Mouse (Mus musculus): ENCODE results near the gene Suclg2. TPM values are rescaled to one million over a fixed set of nuclear protein-coding genes. Genes with fewer than 3 reads are reported as not detected.

The Suclg2 gene
- polyA plus RNA-seq, 1 experiment from 2014 or later: 76.4 TPM

- H3K4me3 ChIP-seq: no peak overlapping the region
- H3K36me3 ChIP-seq: peaks cover 4% of the 10 kb centered on the region; the same call in 1 of the 2 replicates
- H3K4me1 ChIP-seq: no peaks in the 10 kb centered on the region
- DNase-seq (ENCODE audit: low spot score): no peak
- no peaks in the 10 kb centered on the region for H3K9me3 ChIP-seq
- WGBS: 86% methylated on average over 3 of the region's 3 CpGs
- no peaks in the 10 kb centered on the region for H3K27me3 ChIP-seq (ENCODE audit: insufficient read depth, poor library complexity, severe bottlenecking)
- no peak overlapping the region for H3K27ac ChIP-seq
These were observed 145.4 kb downstream of the Suclg2 start for GRCm38 (mm10) chr6:95573035-95573759.

- Histone ChIP-seq H3K27ac (no peak overlapping the region), H3K4me3 (no peak overlapping the region), H3K36me3 (peaks cover 4% of the 10 kb centered on the region; the same call in 1 of the 2 replicates), H3K27me3 (ENCODE audit: insufficient read depth, poor library complexity, severe bottlenecking) (no peaks in the 10 kb centered on the region), H3K9me3 (no peaks in the 10 kb centered on the region), H3K4me1 (no peaks in the 10 kb centered on the region)
- 82% methylated on average over 3 of the region's 3 CpGs for WGBS
- DNase-seq (ENCODE audit: low spot score): no peak
These were observed 147.0 kb downstream of the Suclg2 start for GRCm38 (mm10) chr6:95571620-95572019.

GRCm38 (mm10) chr6:95563355-95564009 is 155.1 kb downstream of the Suclg2 start:
- no peak for DNase-seq (ENCODE audit: low spot score)
- Histone ChIP-seq H3K9me3 (no peaks in the 10 kb centered on the region), H3K36me3 (no peaks in the 10 kb centered on the region), H3K4me3 (no peak overlapping the region), H3K4me1 (no peaks in the 10 kb centered on the region), H3K27ac (no peak overlapping the region), H3K27me3 (ENCODE audit: insufficient read depth, poor library complexity, severe bottlenecking) (no peaks in the 10 kb centered on the region)
- 84% methylated on average over 2 of the region's 2 CpGs for WGBS

- Histone ChIP-seq H3K27ac (no peak overlapping the region), H3K4me3 (no peak overlapping the region), H3K9me3 (no peaks in the 10 kb centered on the region), H3K27me3 (ENCODE audit: insufficient read depth, poor library complexity, severe bottlenecking) (no peaks in the 10 kb centered on the region), H3K4me1 (peaks cover 15% of the 10 kb centered on the region), H3K36me3 (no peaks in the 10 kb centered on the region)
- DNase-seq (ENCODE audit: low spot score): no peak
- WGBS: 92% methylated on average over 6 of the region's 6 CpGs
These were observed 162.3 kb downstream of the Suclg2 start for GRCm38 (mm10) chr6:95556320-95556719.

GRCm38 (mm10) chr6:95552339-95552950 is 166.2 kb downstream of the Suclg2 start:
- peak overlapping the region; percentile 52; the same call in 1 of the 2 replicates for H3K27ac ChIP-seq

GRCm38 (mm10) chr6:95551000-95551399 is 167.6 kb downstream of the Suclg2 start:
- Histone ChIP-seq H3K4me3 (no peak overlapping the region), H3K4me1 (peaks cover 23% of the 10 kb centered on the region), H3K27ac (no peak overlapping the region; the same call in 1 of the 2 replicates), H3K27me3 (ENCODE audit: insufficient read depth, poor library complexity, severe bottlenecking) (no peaks in the 10 kb centered on the region), H3K9me3 (no peaks in the 10 kb centered on the region), H3K36me3 (no peaks in the 10 kb centered on the region)
- 48% methylated on average over 4 of the region's 4 CpGs for WGBS
- no peak for DNase-seq (ENCODE audit: low spot score)

More at GRCm38 (mm10) chr6:95552339-95552950, 166.2 kb downstream of the Suclg2 start:
- no peak overlapping the region for H3K4me3 ChIP-seq
- no peaks in the 10 kb centered on the region for H3K27me3 ChIP-seq (ENCODE audit: insufficient read depth, poor library complexity, severe bottlenecking)
- H3K36me3 ChIP-seq: no peaks in the 10 kb centered on the region
- H3K9me3 ChIP-seq: no peaks in the 10 kb centered on the region
- no peak for DNase-seq (ENCODE audit: low spot score)
- H3K4me1 ChIP-seq: peaks cover 23% of the 10 kb centered on the region
- WGBS: 49% methylated on average over 6 of the region's 6 CpGs

GRCm38 (mm10) chr6:95546189-95546832 is 172.3 kb downstream of the Suclg2 start:
- Histone ChIP-seq H3K4me1 (peaks cover 11% of the 10 kb centered on the region), H3K36me3 (peaks cover 2% of the 10 kb centered on the region; the same call in 1 of the 2 replicates), H3K9me3 (no peaks in the 10 kb centered on the region), H3K27ac (no peak overlapping the region), H3K27me3 (ENCODE audit: insufficient read depth, poor library complexity, severe bottlenecking) (no peaks in the 10 kb centered on the region), H3K4me3 (no peak overlapping the region)
- WGBS: 90% methylated on average over 7 of the region's 7 CpGs
- no peak for DNase-seq (ENCODE audit: low spot score)

- DNase-seq (ENCODE audit: low spot score): no peak
- no peak overlapping the region for H3K4me3 ChIP-seq
- H3K4me1 ChIP-seq: peaks cover 6% of the 10 kb centered on the region; the same call in 1 of the 2 replicates
- no peaks in the 10 kb centered on the region for H3K9me3 ChIP-seq
- peaks cover 2% of the 10 kb centered on the region; the same call in 1 of the 2 replicates for H3K36me3 ChIP-seq
- H3K27me3 ChIP-seq (ENCODE audit: insufficient read depth, poor library complexity, severe bottlenecking): no peaks in the 10 kb centered on the region
- H3K27ac ChIP-seq: no peak overlapping the region
These were observed 172.9 kb downstream of the Suclg2 start for GRCm38 (mm10) chr6:95545714-95546113.

GRCm38 (mm10) chr6:95545296-95545695 is 173.3 kb downstream of the Suclg2 start:
- Histone ChIP-seq H3K9me3 (no peaks in the 10 kb centered on the region), H3K27ac (no peak overlapping the region), H3K36me3 (peaks cover 2% of the 10 kb centered on the region; the same call in 1 of the 2 replicates), H3K4me3 (no peak overlapping the region), H3K4me1 (0 out of 2 replicates have a peak, but pooled peaks cover 4% of the 10 kb centered on the region), H3K27me3 (ENCODE audit: insufficient read depth, poor library complexity, severe bottlenecking) (no peaks in the 10 kb centered on the region)
- WGBS: 74% methylated on average over 3 of the region's 3 CpGs
- DNase-seq (ENCODE audit: low spot score): no peak

- no peaks in the 10 kb centered on the region for H3K36me3 ChIP-seq
- H3K27me3 ChIP-seq (ENCODE audit: insufficient read depth, poor library complexity, severe bottlenecking): no peaks in the 10 kb centered on the region
- no peak overlapping the region for H3K4me3 ChIP-seq
- H3K9me3 ChIP-seq: no peaks in the 10 kb centered on the region
- no peaks in the 10 kb centered on the region for H3K4me1 ChIP-seq
- H3K27ac ChIP-seq: no peak overlapping the region
- no peak for DNase-seq (ENCODE audit: low spot score)
- WGBS: 82% methylated on average over 3 of the region's 3 CpGs
These were observed 183.4 kb downstream of the Suclg2 start for GRCm38 (mm10) chr6:95535191-95535590.

GRCm38 (mm10) chr6:95519846-95520245 is 198.8 kb downstream of the Suclg2 start:
- no peaks in the 10 kb centered on the region for H3K36me3 ChIP-seq
- H3K27ac ChIP-seq: no peak overlapping the region
- H3K9me3 ChIP-seq: no peaks in the 10 kb centered on the region
- H3K27me3 ChIP-seq (ENCODE audit: insufficient read depth, poor library complexity, severe bottlenecking): no peaks in the 10 kb centered on the region
- peaks cover 14% of the 10 kb centered on the region; the same call in 1 of the 2 replicates for H3K4me1 ChIP-seq
- DNase-seq (ENCODE audit: low spot score): no peak
- 47% methylated on average over 2 of the region's 2 CpGs for WGBS
- no peak overlapping the region for H3K4me3 ChIP-seq

- no peaks in the 10 kb centered on the region for H3K36me3 ChIP-seq
- 74% methylated on average over 2 of the region's 2 CpGs for WGBS
- no peak overlapping the region for H3K4me3 ChIP-seq
These were observed 200.2 kb downstream of the Suclg2 start for GRCm38 (mm10) chr6:95518406-95518805.

More at GRCm38 (mm10) chr6:95518406-95518805, 200.2 kb downstream of the Suclg2 start:
- no peak for DNase-seq (ENCODE audit: low spot score)
- Histone ChIP-seq H3K27me3 (ENCODE audit: insufficient read depth, poor library complexity, severe bottlenecking) (no peaks in the 10 kb centered on the region), H3K9me3 (no peaks in the 10 kb centered on the region), H3K4me1 (peaks cover 14% of the 10 kb centered on the region), H3K27ac (no peak overlapping the region)
